Mouse (Mus musculus) urinary bladder, postnatal 4 days (tissue): ENCODE data around the gene Gpi1.

Experiments
- DNase-seq, 2 experiments: peaks; one replicate each; pipeline ENCODE4 v3.0.0; 2021 to 2022; ENCODE audit warnings: low spot score in 2 of 2

Gene Gpi1

DNA sequence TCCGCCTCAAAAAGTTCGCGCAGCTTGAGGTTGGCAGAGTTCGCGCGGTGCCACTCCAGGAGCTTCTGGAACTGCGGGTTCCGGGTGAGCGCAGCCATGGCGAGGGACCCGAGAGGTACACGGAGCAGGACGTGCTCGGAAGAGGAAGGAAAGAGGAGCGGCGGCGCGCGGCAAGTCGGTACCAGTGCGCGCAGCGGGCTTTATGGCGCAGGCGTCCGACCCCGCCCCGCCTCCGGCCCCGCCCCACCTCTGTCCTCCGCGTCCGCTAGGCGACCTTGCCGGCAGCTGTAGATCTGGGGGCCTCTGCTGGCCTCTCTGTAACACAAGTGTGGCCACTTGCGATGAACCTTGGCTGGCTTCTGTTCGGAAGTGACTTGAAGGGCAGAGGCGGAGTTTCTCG is at the start of gene Gpi1:
Gene Gpi1 (minus strand): TSS at position 221 of the 400 bp plus-strand sequence.
- peak; percentile 72 to 81 for DNase-seq

DNA sequence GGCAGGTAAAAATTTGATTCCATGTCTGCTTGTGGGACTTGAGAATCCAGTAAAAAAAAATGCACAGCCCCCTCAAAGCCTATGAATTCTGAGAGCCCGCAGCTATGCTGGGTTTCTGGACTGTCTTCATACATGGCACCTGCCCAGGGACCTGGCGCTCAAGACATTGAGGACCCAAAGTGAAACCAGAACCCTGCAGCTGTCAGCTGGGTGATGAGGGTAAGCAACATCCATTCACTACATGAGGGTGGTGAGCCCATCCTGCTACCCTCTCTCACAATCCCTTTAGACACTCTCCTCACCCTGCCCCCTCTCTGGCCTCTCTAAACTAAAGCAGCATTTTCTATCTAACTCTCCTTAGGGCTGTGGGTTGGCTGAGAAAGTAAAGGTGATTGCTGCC is 47.5 kb upstream of the Gpi1 start:
- DNase-seq: no peak

GRCm38 (mm10) chr7:34276066-34276465 is 45.9 kb upstream of the Gpi1 start:
- DNase-seq: no peak

- DNase-seq: no peak
These were observed 42.3 kb upstream of the Gpi1 start for GRCm38 (mm10) chr7:34272465-34272864.

GRCm38 (mm10) chr7:34268463-34268862 is 38.3 kb upstream of the Gpi1 start:
- no peak for DNase-seq

DNA sequence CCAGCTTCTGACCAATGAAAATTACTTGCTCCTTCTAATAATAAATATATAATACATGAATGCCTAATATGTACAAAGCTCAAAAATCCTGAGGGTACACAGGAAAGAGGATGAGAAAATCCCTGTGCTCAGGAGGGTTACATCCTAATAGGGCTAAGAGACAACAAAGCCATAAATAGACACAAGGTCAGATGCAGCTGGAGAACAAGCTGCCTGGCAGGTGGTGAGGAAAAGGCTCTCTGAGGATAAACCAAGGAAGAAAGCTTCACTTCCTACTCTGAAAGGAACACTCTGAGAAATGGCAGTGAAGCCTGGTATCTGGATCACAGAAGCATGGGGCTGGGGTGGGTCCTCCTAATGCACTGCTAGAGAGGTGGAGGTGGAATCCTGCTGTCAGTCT is 36.3 kb upstream of the Gpi1 start:
- no peak for DNase-seq

DNA sequence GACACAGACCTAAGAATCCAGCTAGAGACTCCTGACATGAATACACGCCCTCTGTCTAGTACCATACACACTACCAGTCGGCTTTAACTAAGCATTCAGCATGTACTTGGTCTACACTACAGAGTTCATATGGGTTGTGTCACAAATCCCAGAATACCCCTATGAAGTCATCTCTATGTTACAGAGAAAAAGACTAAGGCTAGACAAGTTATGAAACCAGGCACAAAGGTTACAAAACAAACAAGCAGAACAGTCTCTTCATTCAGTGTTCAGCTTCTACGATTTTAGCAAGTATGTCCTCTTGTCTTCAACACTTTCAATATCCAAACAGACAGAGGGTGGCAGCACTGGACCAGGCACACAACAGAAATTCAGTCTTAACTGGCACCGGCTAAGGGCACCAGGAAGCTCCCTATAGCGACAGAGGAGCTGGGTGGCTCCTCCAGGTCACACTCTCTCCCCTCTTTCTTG is 35.8 kb upstream of the Gpi1 start:
- DNase-seq: peak; percentile 33 to 66

DNA sequence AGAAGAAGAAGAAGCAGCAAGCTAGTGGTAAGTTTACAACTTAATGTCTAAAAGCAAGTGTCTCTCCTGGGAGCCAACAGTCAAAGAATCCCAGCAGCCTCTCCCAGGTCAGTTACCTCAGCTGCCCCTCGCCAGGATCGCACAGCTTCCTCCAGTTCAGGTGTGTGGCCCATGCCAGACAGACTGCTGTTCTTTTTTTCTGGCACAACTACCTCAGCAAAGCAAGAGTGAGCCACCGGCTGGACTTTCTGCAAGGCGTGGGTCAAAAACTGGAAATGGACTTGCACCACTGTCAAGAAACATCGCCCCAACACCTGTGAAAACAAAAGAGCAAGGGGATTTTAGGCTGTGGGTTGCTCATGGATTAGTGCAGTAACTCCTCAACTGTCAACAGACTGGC is 33.3 kb upstream of the Gpi1 start:
- peak in 1 of 2 experiments; percentile 58 for DNase-seq

GRCm38 (mm10) chr7:34258407-34258806 is 28.3 kb upstream of the Gpi1 start:
- DNase-seq: no peak

- DNase-seq: no peak
These were observed 27.1 kb upstream of the Gpi1 start for GRCm38 (mm10) chr7:34257279-34257678.

GRCm38 (mm10) chr7:34255916-34256315 is 25.8 kb upstream of the Gpi1 start:
- no peak for DNase-seq

GRCm38 (mm10) chr7:34255137-34255536 is 25.0 kb upstream of the Gpi1 start:
- DNase-seq: no peak

GRCm38 (mm10) chr7:34252030-34252429 is 21.9 kb upstream of the Gpi1 start:
- no peak for DNase-seq

- no peak for DNase-seq
These were observed 20.6 kb upstream of the Gpi1 start, which contains the start of gene Gm6096 for GRCm38 (mm10) chr7:34250738-34251137. TSS of gene Gm6096 (plus strand) at chr7:34251038.

- DNase-seq: no peak
These were observed 16.8 kb upstream of the Gpi1 start for GRCm38 (mm10) chr7:34246870-34247499.

- DNase-seq: no peak
These were observed 12.0 kb upstream of the Gpi1 start for GRCm38 (mm10) chr7:34242176-34242575.

GRCm38 (mm10) chr7:34238086-34238485 is 8.0 kb upstream of the Gpi1 start:
- no peak for DNase-seq

DNA sequence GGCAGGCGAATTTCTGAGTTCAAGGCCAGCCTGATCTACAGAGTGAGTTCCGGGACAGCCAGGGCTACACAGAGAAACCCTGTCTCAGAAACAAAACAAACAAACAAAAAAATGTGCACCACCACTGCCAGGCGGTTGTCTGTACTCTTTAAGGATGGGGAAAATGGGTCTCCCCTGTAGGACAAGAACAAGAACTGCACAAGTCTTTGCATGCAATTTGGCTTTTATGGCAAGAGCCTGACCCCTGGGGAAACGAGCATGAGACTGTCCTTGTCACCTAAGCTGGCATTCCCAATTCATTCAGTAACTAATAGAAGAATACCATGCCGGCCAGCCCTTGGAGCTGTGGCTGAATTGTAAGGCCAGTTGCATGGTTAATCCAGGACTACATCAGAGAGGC is 5.5 kb upstream of the Gpi1 start:
- no peak for DNase-seq

DNA sequence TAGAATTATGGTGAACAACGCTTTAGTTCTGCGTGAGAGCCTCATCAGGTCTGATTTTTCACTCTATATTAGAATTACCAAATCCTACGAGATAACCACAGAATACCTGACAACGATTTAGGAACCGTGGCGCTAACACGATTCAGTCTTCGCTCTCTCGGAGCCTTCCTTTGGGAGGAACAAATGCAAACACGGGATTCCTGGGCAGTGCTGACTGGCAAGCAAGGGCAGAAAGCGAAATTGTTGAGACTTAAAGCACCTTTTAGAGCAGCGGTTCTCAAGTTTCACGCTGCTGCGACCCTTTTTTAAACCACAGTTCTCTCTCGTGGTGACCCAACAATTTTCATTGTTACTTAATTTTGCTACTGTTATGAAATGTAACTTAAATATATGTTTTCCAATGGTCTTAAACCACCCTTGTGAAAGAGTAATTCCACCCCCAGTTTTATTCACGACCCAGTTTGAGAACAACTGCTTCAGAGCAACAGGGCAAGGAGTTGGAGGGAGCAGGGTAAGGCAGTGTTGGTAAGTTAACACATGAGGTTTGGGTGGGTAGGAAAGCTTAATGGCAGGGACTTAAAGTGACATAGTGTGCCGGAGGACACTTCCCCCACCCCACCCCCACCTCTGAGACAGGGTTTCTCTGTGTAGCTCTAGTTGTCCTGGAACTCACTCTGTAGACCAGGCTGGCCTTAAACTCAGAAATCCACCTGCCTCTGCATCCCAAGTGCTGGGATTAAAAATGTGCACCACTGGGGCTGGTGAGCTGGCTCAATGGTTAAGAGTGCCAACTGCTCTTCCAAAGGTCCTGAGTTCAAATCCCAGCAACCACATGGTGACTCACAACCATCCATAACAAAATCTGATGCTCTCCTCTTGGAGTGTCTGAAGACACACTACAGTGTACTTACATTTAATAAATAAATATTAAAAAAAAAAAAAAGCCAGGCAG is 4.8 kb upstream of the Gpi1 start:
- DNase-seq: no peak

DNA sequence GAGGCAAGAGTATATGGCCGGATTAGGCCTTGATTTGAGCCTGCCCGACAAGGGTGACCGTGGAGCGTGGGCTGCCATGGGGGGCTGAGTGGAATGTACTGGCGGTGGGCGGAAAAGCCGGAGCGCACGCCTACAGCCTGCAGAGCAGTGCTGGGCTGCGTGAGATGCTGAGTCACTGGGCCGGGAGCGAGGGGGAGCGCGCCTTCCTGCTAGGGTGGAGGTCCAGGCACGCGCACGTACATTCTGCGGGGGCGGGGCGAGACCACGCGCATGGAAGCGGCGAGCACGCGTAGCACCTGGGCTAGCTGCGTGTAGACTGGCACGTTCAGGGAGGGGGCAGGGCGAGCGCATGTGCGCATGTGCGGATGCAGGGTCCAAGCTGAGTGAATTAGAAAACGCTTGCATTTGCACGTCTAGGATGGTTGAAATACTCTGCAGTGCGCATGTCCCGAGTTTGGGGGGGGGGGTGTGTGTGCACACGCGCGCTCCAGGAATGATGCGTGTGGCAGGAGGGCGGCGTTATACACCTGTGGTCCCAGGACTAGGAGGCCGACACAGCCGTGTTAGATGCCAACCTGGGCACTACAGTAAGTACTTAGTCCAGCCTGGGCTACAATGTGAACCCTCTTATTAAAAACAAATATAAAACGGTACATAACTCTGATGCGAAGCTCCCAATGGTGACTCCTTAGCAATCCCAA is 3.9 kb upstream of the Gpi1 start:
- DNase-seq: peak; percentile 98

DNA sequence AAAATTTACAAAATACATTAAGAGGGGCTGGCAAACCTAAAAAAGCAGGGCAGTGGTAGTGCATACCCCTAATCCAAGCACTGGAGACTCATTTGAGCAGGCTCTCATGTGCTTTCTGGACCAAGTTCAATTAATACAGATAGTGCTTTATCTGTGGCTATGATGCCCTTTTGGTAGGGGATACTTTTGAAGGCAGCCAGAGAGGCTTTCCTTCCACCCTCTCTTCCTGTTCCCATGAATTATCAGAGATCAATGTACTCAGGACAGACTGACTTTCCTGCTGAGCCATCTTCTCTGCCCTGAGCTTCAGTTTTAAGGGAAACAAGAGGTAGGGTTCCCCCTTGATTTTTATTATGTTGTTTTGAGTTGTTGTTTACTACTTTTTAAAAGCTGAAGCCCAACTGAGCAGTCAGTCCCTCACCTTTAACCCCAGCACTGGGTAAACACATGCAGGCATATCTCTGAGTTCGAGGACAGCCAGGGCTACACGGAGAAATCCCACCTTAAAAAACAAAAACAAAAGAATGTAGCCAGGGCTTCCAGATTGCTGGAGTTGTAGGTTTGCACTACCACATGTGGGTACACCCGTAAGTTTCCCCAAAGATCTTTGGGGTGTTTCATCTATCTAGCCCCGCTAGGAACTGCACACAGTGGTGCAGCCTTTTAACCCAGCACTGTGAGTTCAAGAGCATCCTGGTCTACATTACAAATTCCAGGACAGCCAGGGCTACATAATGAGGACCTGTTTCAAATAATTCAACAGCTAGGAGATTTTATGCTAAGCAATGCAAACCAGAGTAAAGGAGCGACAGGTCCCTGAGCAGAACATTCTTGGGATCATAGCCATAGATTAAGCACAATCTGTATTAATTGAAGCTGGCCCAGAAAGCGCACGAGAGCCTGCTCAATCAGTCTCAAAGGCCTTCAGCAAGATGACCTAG is 2.9 kb upstream of the Gpi1 start:
- no peak for DNase-seq
